Mouse (Mus musculus): Measurements from ENCODE around the gene Prkag2.

Prkag2 gene

DNA sequence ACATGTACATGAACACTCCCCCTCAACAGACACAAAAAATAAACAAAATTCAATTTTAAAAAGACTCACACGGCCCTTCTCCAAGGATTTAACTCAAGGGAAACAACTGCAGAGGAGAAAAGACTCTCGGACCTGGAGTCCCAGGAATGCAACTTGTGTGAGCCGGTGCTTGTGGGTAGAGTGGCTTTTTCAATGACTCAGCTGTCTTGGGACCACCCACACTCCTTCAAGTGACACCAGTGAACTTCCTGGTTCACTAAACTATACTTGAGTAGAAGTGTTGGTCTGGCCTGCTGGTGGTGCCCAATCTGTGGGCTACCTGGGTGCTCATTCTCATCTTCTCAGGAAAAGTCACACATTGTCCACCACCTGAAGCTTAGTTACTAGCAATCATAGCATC lies 53.7 kb downstream of the Prkag2 start:
- DNase-seq = no peak

DNA sequence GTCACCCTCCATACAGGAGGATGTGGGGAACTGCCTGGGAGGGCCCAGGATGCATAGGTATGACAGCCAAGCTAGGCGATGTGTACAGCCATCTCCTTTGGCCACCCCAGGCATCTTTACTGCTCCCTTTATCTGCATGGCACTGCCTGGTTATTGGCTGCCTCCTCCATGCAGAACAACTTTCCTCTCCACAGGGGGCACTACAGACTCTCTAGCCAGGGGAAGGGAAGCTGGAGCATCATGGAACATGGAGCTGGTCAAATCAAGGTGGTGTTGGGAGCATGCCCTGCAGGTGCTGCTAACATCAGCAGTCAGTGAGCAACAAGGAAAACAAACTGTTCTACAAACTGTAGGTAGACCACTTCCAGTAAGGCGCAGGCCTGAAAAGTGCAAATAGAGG lies 56.4 kb downstream of the Prkag2 start:
- DNase-seq = no peak

- DNase-seq = peak; percentile 84 to 90
Observed at GRCm38 (mm10) chr5:25041947-25042346, 58.5 kb downstream of the Prkag2 start.

DNA sequence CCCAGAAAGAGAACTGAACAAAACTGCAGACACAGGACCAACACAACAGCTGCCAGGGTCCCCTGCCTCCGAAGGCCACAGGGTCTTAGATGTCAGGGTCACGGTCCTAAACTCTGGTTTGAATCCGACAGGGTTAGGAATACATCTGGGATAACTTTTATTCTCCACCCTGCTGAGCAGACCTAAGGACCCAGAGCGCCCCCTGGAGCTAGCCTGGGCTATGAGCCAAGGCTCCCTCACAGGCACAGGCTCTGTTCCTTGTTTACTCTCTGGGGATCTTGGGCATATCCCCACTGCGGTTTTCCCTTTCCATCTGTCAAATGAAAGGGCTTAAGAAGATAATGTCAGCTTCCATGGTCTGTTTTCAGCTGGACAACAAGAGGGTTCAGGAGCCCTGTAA lies 59.1 kb downstream of the Prkag2 start:
- peak; percentile 52 to 70 for DNase-seq

- no peak for DNase-seq
Observed at GRCm38 (mm10) chr5:25040903-25041302, 59.5 kb downstream of the Prkag2 start.

DNA sequence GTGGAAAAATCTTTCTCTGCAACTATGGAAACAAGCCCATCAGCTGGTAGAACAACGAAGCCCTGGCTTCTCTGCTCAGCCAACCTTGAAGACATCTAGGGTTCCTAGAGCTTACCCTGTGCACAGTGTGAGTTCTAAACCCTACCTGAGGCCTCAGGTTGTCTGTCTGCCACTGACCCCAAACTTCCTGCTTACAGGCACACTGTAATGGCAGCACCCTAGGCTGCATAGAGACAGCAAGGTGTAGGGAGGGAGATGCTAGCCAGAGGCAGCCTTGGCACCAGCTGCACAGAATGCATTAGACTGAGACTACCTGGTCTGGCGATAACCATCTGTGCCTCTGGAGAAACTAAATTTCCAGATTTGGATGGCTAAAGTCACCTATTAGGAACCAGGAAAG lies 61.6 kb downstream of the Prkag2 start:
- no peak for DNase-seq

- no peak for DNase-seq
Observed at GRCm38 (mm10) chr5:25035391-25035790, 65.1 kb downstream of the Prkag2 start.

DNA sequence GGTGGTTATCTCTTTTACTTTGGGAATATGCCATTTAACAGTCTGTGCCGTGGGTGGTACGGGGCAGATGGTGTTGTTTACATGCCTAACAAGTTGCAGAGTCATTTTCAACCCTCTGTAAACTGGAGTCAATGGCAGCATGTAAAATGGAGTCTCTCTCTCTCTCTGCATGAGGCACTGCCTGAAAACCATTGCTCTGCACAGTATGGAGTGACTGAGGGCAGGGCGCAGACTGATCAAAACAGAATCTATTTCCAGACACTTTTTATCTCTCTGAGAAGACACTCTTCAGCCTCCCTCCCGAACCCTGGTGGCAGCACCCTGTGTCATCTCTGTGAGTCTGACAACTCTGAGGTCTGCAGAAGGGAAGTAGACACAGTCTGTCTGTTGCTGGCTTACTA lies 69.0 kb downstream of the Prkag2 start:
- no peak for DNase-seq

- DNase-seq = no peak
Observed at GRCm38 (mm10) chr5:25031037-25031436, 69.4 kb downstream of the Prkag2 start.

- DNase-seq = peak; percentile 66 to 80
Observed at GRCm38 (mm10) chr5:25030276-25030681, 70.2 kb downstream of the Prkag2 start.

DNA sequence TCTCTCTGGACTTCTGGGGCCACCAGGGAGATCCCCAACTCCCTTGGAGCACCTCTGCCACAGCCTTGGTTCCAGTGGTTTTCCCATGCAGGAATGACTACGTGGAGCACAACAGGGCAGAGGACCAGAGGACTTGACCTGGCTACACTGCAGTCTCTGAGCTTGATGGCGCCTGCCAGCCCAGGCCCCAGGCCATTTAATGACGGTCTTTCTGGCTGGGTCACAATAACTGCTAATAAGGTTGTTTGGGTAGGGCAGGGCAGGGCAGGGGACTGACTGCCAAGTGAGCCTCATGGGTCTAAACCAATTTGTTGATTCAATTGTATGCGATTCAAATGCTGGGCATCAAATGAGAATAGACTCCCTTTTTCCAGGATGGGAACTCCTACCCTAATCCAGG lies 72.8 kb downstream of the Prkag2 start:
- DNase-seq = peak in 1 of 2 experiments; percentile 18

DNA sequence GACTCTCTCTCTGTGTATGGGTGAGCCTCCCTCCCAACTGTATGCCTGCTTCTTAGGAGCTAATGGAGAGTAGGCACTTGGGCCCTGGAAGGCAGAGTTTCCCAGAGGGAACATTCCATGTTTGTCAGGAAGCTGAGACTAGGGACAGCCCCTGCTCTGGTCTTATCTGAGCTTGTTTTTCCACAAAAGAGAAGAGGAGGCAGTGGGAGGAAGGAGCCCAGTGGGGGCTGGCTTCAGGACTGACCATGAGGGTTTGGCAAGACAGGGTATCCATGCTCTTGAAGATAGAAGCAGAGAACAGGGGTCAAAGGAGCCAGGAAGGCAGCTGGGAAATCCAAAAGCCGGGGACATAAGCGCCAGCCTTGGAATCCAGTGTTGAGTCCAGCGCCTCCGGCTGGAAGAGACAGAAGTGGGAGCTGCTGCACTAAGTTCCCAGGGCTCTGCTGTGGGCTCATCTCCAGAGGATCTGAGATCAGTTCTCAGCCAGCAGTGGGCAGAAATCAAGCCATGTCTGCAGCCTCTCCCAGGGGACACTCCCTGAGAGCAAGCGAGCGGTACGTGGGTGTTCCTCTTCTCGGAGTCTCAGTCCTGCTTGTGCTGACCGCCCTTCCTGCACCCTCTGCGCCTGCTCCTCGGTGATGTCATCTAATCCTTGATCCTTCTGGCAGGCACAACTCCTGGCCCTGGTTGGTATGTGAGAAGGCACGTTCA lies 75.0 kb downstream of the Prkag2 start:
- peak; percentile 47 to 50 for DNase-seq

DNA sequence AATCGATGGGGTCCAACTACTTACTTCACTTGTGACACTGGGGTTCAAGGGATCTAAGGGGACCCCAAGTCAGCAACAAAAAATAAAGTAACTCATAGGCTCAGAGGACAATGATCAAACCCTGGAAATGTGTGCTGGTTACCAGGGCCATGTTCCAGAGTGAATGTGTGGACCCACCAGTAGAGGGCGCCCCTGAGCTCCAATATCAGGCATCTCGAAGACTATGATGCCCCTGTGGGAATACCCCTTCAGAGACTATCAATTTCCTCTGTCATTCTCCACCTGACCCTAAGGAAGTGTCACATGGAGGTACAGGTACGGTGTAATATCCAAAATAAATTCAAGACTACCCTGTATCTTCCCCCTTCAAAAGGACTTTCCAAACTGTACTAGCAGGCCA lies 77.5 kb downstream of the Prkag2 start:
- DNase-seq = peak; percentile 43 to 45

- DNase-seq = no peak
Observed at GRCm38 (mm10) chr5:25019221-25019620, 81.2 kb downstream of the Prkag2 start.

DNA sequence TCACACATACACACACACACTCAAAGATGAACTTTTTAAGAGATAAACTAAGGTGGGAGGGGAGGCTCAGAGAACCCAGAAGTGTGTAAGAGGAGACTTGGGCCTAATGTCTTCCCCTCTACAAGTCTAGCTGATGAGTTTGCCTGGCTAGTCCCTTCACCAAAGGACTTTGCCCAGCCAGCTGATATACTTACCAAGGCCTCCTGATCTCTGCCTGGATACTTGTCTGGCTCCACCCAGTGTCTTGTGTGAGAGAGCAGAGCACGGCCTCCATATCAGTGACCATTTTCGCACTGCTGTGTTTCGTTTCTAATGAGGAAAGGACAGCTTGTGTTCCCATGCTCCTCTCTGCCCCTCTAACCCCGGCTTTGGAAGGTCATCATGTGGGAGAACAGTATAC lies 88.3 kb downstream of the Prkag2 start:
- DNase-seq = no peak

DNA sequence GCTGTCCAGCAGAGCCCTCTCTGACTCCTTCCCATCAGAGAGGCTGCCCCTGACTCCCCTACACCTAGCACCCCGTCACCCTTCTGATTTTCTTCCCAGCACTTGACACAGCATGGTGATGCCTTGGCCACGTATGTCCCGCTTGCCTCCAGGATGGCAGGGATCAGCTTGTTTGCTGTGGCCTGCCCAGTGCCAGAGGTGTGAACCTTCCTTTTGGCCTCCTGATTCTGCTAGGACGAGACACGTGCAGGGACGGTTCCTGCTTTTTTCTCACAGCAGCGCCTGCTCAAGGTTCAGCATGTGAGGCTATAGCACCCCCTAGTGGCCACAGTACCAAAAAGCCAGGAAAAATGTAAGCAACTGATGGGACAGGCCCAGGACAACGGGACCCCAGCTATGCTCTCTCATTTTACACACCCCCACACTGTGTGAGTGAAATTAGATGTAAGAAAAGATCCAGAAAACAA lies 89.4 kb downstream of the Prkag2 start:
- DNase-seq = peak; percentile 78 to 86

GRCm38 (mm10) chr5:25010438-25010892 lies 90.0 kb downstream of the Prkag2 start:
- DNase-seq = peak; percentile 88 to 89

DNA sequence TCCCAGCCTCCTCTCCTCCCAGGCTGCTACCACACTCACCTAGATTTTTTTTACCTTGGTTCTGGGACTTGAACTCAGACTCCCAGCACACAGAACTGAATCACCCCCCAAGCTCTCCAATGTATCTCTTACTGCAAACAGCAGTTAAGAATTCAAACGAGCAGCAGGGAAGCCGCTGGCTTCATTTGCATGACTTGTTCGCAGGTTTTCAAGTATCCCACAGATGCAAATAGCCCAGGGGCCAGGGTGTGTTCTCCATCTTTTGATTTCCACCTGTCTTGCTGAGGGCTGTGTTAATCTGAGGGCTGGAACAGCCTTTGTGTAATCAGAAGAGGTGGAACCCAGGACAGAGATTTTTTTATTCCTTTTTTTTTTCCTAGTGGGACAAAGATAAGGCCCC lies 90.7 kb downstream of the Prkag2 start:
- no peak for DNase-seq

- DNase-seq = no peak
Observed at GRCm38 (mm10) chr5:25008966-25009365, 91.5 kb downstream of the Prkag2 start.

- peak; percentile 86 to 89 for DNase-seq
Observed at GRCm38 (mm10) chr5:25006848-25007247, 93.6 kb downstream of the Prkag2 start.

DNA sequence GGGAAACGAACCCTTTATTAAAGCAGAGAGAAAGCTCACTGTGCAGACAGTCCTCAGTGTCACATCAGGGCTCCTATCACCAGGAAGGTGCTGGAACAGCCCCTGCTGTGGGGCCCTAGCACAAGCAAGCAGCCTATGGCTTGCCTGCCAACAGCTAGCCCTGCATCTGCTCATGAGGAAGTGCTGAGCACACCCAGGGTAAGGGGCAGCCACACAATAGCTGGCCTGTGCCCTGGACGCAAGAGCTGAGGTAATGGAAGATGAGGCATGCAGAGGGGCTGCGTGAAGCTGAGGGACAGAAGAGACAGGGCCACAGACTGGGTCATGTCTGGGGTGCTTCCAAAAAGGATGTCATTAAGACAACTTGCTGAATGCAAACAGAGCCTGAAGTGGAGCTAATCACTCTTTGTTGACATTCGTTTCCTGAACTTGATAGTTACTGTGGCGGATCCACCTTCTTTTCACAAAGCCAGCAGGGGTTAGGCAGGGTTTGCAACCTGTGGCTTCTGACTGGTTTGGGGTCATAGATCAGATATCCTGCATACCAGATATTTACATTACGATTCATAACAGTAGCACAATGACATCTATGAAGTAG lies 94.8 kb downstream of the Prkag2 start:
- no peak for DNase-seq

GRCm38 (mm10) chr5:25001391-25001794 lies 99.0 kb downstream of the Prkag2 start:
- peak; percentile 69 to 82 for DNase-seq

- DNase-seq = no peak
Observed at GRCm38 (mm10) chr5:24999351-24999750, 101.1 kb downstream of the Prkag2 start.

DNA sequence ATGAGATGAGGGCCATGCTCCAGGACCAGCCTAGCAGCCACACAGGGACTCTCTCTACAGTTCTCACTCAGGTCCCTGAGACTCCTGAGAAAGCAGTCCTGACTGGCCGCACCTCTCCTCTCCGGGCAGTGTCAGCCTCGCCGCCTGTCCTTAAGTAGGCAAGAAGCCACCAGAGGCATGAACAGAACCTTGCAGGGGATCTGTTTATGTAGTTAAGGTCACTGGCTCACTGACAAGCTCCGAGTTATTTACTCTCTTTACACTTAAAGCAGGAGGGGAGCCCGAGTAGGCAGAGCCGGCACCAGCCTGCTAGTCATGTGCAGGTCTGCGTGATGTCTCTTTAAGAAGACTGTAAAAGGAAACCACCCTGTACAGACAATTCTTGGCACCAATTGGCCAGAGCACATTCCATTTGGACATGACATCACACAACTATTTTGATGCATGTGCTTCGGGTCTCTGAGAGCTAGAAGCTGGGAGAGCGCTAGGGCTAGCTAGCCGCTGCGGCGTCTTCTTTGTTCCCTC lies 104.8 kb downstream of the Prkag2 start:
- peak; percentile 71 to 80 for DNase-seq
